Mouse (Mus musculus) CD8-positive naive resting alpha-beta T cell, adult 2 months (primary cell): Measurements from ENCODE around the gene Chd8.
A peak's percentile ranks its signal among the peaks of the same experiment; 100 is the strongest.

Source experiments
- DNase-seq, 2 experiments: peaks; one replicate each; pipeline ENCODE4 v3.0.0; 2022; ENCODE audit warnings: low read depth in 2 of 2, low spot score in 2 of 2

Chd8 gene

DNA sequence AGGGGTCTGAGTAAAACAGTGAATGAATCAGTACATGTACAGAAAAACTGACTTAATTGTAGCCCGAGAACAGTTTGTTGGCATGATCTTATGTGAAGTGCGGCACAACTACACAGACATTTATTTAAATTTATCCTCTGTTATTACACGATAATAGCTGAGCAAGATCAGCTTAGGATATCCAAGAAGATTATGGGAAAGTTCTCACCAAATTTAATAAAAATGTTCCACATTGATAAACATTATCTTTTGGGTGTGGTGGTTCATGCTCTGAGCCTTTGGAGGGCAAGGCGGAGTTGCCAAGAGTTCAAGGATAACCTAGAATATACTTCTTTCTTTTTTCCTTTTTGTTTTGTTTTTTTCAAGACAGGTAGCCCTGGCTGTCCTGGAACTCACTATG, 58.2 kb downstream of the Chd8 start:
- DNase-seq = no peak

DNA sequence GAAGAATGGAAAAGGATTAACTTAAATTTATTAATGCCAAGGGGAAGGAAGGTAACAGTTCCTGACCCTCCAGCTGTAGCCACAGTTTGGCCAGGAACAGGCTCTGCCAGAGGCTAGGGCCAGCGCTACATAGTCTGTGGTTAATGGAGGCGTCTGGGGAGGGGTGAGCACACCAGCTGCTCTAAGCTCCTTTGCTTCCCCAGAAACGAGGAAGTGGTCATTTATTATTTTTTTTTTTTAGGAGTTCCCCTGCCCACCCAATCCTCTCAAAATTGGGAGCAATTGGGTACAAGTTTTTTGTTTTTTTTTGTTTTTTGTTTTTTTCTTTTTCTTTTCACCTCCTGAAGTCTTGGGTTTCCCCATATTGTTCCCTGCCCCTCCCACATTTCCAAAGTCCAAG, 59.4 kb downstream of the Chd8 start:
- DNase-seq = no peak

DNA sequence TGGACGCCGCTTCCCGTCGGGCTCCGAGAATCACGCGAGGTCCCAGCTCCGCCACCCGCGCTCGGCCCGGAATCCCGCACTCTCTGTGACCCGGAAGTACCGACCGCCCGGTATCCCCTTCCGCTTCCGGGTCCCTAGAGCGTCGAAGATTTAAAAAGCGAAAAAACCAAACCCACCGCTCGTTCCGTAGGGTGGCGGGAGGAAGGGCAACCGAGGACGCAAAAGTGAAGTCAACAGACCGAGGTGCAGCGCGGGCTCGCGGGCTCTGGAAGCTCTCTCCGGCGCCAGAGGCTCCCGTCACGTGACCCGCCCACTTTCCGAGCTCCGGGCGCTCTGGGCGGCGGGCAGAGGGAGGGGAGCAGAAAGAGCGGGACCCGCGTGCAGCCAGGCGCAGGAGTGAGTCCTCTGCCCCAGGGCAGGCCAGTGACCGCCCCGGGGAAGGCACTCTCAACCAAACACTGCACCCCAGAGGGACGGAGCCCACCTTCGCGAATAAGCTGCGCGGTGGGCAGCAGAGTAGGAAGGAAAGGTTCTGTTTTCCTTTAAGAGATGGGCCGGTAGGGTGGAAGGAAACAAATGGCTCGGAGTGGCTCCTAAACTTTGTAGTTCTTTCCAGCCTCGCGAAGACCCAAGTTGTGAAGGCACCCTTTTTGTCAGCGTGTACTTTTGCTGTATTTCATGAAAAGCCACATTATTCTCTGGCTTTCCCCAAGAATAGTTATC, 60.3 kb downstream of the Chd8 start, which contains the start of gene Supt16:
Gene Supt16, minus strand, starts transcription at position 261 of the 723 bp plus-strand sequence.
- peak; percentile 71 to 72 for DNase-seq

GRCm38 (mm10) chr14:52196230-52197155, 61.1 kb downstream of the Chd8 start:
- DNase-seq = peak; percentile 3 to 10

- DNase-seq = peak; percentile 45 to 69
These were observed 61.9 kb downstream of the Chd8 start for GRCm38 (mm10) chr14:52195691-52196090.

GRCm38 (mm10) chr14:52190740-52191359, 66.7 kb downstream of the Chd8 start:
- peak; percentile 29 to 43 for DNase-seq

- DNase-seq = no peak
These were observed 68.1 kb downstream of the Chd8 start for GRCm38 (mm10) chr14:52189519-52189918.

- DNase-seq = no peak
These were observed 68.8 kb downstream of the Chd8 start for GRCm38 (mm10) chr14:52188788-52189187.

DNA sequence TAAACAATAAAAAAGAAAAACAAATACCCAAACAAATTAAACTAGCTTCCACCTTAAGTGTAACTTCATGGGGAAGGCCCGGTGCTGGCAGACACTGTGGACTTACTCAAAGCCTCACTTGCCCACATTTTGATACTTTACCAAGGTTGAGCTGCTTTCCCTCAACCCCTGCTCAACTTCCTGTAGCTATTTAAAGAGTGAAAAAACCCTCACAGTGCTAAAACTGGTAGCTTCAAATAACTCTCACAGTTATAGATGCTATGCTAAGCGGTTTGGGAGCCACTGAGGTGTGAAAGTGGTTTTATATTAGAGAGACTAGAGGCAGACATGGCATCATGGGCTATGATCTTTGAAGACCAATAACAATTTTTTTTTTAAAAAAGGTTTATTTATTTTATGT, 91.0 kb downstream of the Chd8 start:
- no peak for DNase-seq

DNA sequence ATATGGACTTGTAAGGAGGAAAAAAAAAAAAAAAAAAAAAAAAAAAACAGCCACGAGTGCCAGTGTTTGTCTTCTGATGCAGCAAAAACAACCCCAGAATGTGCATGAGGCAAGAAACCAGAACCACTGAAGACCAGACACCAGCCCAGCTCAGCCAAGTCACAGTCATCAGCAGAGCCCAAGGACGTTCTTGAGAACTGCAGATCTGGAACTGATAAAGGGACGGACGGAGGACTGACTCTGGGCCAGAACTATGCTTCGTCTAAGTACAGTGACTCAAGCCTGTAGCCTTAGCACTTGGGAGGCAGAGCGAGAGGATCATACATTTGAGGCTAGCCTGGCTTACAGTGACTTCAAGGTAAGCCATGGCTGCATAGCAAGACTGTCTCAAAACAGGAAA, 96.7 kb downstream of the Chd8 start:
- DNase-seq = no peak

DNA sequence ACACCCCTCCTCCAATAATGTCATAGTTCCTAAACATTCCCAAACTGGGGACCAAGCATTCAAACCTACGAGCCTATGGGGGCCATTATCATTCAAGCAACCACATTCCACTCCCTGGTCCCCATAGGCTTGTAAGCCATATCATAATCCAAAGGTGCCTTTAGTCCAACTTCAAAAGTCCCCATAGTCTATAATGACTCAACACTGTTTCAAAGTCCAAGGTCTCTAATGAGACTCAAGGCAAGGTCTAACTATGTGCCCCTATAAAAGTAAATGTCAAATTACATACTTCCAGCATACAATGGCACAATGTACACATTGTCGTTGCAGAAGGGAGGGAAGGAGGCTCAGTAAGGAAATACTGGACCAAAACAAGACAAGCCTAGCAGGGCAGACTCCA, 102.6 kb downstream of the Chd8 start:
- no peak for DNase-seq

- DNase-seq = no peak
These were observed 105.0 kb downstream of the Chd8 start for GRCm38 (mm10) chr14:52152613-52153012.

GRCm38 (mm10) chr14:52152179-52152578, 105.4 kb downstream of the Chd8 start:
- DNase-seq = no peak

GRCm38 (mm10) chr14:52149888-52150287, 107.7 kb downstream of the Chd8 start:
- DNase-seq = no peak
